Mouse (Mus musculus): ENCODE data around the gene Med13l. TPM values are rescaled to one million over a fixed set of nuclear protein-coding genes. Genes with fewer than 3 reads are reported as not detected.

The Med13l gene
- 11.1 and 13.9 TPM in 2 replicates for polyA plus RNA-seq (2016; fragmentation: Nextera tagmentation; extraction: Ambion mirVana)

DNA sequence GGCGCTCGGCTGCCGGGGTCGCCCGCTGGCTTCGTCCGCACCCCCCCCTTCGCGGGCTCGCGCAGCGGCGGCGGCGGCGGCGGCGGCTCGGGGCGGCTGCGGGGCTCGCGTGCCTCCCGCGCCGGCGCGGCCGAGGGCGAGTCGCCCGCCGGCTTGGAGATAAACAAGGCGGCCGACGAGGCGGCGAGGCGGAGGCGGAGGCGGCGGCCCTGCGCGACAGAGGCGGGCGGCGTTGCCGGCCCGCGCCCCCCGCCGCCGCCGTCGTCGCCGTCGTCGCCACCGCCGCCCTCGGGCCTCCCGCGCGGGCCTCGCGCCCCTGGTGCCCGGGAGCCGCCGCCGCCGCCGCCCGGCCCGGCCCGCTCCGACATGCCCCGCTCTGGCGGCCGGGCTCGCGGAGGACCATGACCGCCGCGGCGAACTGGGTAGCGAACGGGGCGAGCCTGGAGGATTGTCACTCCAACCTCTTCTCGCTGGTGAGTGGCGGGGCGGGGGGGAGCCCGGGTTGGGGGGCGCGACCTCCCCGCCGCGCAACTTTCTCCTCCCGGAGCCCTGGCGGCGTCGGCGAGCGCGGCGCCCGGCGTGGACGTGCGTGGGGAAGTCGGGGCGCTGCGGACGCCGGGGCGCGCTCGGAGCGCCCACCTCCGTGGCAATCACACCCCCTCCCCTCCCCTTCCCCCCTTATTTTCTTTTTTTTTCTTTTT, at the start of gene Med13l:
Med13l (plus strand) TSS at position 295 of the 701 bp plus-strand sequence.
- DNase-seq (ENCODE audit: low spot score) = peak; percentile 81
- H3K36me3 ChIP-seq = no peaks in the 10 kb centered on the region
- WGBS = 5% methylated on average over 87 of the region's 120 CpGs
- H3K4me1 ChIP-seq = peaks cover 62% of the 10 kb centered on the region
- no peaks in the 10 kb centered on the region for H3K9me3 ChIP-seq (replicated peaks)
- peak within 1 kb of the TSS; percentile 98 for H3K27ac ChIP-seq
- 0 out of 2 replicates have a peak, but pooled peaks cover 10% of the 10 kb centered on the region for H3K27me3 ChIP-seq (ENCODE audit: low read depth, poor library complexity, severe bottlenecking)
- peak within 1 kb of the TSS; percentile 88 for H3K4me3 ChIP-seq

DNA sequence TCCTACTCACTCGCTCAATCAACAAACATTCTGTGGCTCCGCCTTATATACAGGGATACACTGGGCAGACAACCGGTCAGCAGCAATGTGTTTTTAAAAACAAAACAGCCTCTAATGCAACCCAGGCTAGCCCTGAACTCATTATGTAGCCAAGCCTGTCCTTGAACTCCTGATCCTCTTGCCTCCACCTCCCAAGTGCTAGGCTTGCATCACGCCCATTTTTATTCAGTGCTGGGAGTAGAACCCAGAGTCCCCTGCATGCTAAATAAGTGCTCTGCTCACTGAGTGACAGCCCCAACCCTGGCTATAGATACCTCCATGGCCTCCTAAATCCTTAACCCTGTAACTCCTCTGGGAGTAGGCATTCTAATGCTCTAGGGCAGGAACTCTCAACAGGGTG, 49.5 kb upstream of the Med13l start:
- Histone ChIP-seq H3K27me3 (ENCODE audit: low read depth, poor library complexity, severe bottlenecking) (no peaks in the 10 kb centered on the region), H3K27ac (no peak overlapping the region), H3K4me1 (peaks cover 50% of the 10 kb centered on the region), H3K36me3 (no peaks in the 10 kb centered on the region), H3K4me3 (no peak overlapping the region), H3K9me3 (replicated peaks) (no peaks in the 10 kb centered on the region)
- DNase-seq (ENCODE audit: low spot score) = no peak
- 90% methylated on average over 4 of the region's 4 CpGs for WGBS

DNA sequence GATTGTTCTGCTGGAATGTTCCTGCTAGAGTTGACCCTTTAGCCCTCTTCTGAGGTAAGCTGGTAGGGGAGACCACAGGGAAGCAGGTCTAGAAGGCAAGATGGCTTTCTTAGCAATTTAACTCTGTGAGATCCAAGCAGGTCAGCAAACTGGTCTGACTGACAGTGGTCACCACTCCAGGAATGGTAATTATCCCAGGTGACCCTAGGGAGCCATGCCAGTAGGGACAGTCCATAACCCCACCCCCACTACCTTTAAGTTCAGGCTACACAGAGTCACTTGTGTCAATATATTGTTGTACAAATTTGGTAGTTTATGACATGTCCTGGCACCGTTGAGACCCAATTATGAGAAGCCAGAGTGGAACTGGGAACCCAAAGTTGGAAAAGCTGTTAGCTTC, 47.5 kb upstream of the Med13l start:
- Histone ChIP-seq H3K36me3 (no peaks in the 10 kb centered on the region), H3K4me1 (peaks cover 69% of the 10 kb centered on the region), H3K4me3 (no peak overlapping the region), H3K9me3 (replicated peaks) (no peaks in the 10 kb centered on the region), H3K27ac (no peak overlapping the region), H3K27me3 (ENCODE audit: low read depth, poor library complexity, severe bottlenecking) (0 out of 2 replicates have a peak, but pooled peaks cover 3% of the 10 kb centered on the region)
- WGBS = 60% methylated on average over 1 of the region's 1 CpGs
- DNase-seq (ENCODE audit: low spot score) = peak; percentile 31

DNA sequence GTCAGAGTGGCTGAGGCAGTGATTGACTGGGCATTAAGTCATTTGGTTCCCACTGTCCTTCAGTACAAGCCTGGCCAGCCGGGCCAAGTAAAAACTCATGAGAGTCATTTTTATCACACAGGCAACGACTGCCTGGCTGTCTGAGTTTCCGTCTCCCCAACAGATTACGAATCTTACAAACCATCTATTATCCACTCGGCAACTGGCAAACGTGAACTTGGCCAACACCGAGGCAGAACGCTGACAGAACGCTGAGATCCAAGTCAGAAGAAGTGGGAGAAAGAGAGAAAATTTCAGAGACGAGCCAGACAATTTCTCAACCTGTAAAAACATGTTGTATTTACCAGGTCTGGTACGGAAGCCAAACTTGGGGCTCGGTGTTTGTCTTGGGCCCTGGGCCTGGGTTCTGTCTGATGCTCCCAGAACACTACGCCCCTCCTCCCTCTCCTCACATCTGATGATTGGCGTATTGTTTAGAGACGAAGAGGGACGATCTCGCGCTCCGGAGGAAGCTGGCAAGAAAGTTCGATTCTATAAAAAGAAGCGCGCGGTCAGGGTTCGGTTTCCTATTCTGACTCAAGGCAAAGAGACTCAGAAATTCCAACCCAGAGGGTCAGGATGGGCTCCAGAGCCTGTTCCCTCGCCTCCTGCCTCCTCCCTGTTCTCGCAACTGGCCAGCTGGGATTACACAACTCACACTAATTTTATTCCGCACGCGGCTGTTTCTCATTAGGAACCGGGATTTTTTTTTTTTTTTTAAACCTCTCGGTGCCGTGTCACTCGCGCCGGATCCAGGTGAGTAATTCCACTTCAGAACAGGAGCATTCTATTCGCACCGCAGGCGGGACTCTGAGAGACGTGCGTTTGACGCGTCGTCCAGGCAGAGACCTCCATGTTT, 46.6 kb upstream of the Med13l start:
- H3K4me1 ChIP-seq = peaks cover 78% of the 10 kb centered on the region
- peak overlapping the region; percentile 47 for H3K4me3 ChIP-seq
- peak overlapping the region; percentile 84 for H3K27ac ChIP-seq
- H3K9me3 ChIP-seq (replicated peaks) = no peaks in the 10 kb centered on the region
- peak; percentile 72 for DNase-seq (ENCODE audit: low spot score)
- 0 out of 2 replicates have a peak, but pooled peaks cover 3% of the 10 kb centered on the region for H3K27me3 ChIP-seq (ENCODE audit: low read depth, poor library complexity, severe bottlenecking)
- no peaks in the 10 kb centered on the region for H3K36me3 ChIP-seq
- WGBS = 6% methylated on average over 43 of the region's 43 CpGs

DNA sequence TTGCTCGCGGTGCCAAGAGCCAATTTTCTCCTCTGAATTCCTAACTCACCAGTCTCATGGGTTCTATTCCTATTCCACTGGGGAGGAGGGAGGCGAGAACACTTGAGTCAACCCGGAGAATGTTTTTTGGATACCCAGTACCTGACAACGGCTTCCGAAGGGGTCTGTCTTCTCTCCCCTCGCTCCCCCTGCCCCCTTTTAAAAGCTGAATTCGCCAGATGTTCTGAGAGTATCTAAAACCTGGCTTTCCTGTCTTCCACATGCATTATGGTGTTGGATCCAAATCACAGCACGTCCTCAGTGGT, 46.0 kb upstream of the Med13l start:
- H3K9me3 ChIP-seq (replicated peaks) = no peaks in the 10 kb centered on the region
- no peak for DNase-seq (ENCODE audit: low spot score)
- peak overlapping the region; percentile 47 for H3K4me3 ChIP-seq
- 0 out of 2 replicates have a peak, but pooled peaks cover 3% of the 10 kb centered on the region for H3K27me3 ChIP-seq (ENCODE audit: low read depth, poor library complexity, severe bottlenecking)
- no peaks in the 10 kb centered on the region for H3K36me3 ChIP-seq
- peak overlapping the region; percentile 84 for H3K27ac ChIP-seq
- H3K4me1 ChIP-seq = peaks cover 81% of the 10 kb centered on the region
- 17% methylated on average over 9 of the region's 9 CpGs for WGBS

DNA sequence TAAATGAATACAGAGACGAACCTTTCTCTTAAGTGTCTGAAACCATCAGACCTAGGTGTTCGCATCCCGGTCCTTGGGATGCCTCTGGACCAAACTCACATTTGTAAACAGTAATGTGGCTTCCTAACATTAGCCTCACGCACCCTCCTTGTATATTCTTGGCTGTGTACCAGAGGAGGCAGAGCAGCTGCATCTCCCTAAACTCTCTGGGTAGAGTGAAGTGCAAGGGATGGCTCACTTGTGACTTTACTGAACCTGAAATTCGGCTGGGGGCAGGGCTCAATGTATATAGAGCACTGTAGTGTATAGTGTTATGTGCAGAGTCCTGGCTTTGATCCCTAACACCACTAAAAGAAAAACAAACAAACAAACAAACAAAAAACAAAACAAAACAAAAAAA, 45.6 kb upstream of the Med13l start:
- 36% methylated on average over 5 of the region's 5 CpGs for WGBS
- Histone ChIP-seq H3K27me3 (ENCODE audit: low read depth, poor library complexity, severe bottlenecking) (0 out of 2 replicates have a peak, but pooled peaks cover 3% of the 10 kb centered on the region), H3K27ac (peak overlapping the region; percentile 84), H3K36me3 (no peaks in the 10 kb centered on the region), H3K4me3 (peak overlapping the region; percentile 47), H3K9me3 (replicated peaks) (no peaks in the 10 kb centered on the region), H3K4me1 (peaks cover 81% of the 10 kb centered on the region)
- DNase-seq (ENCODE audit: low spot score) = peak; percentile 35

DNA sequence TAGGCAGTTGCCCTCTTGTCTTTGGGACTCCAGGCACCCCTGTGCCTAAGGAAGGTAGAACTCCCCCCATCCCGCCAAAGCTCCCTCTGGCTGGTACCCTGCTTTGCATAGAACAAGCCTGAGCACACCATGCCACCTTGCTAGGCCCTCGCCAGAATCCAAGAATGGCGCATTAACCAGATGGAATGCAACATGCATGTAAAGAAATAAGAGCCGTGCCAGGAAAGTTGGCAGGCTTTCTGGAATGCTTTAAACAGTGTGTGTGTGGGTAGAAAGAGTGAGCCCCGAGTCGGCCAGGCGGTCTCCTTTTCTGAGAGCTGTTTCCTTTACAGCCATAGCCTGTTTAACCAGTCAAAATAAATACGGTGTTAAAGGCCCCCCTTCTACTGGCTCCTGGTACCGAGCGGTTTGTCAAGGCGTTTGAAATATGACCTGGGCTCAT, 45.2 kb upstream of the Med13l start:
- peaks cover 81% of the 10 kb centered on the region for H3K4me1 ChIP-seq
- peak overlapping the region; percentile 84 for H3K27ac ChIP-seq
- no peaks in the 10 kb centered on the region for H3K36me3 ChIP-seq
- 0 out of 2 replicates have a peak, but pooled peaks cover 3% of the 10 kb centered on the region for H3K27me3 ChIP-seq (ENCODE audit: low read depth, poor library complexity, severe bottlenecking)
- peak overlapping the region; percentile 25; the same call in 1 of the 2 replicates for H3K4me3 ChIP-seq
- no peaks in the 10 kb centered on the region for H3K9me3 ChIP-seq (replicated peaks)
- peak; percentile 54 for DNase-seq (ENCODE audit: low spot score)
- 8% methylated on average over 11 of the region's 11 CpGs for WGBS

DNA sequence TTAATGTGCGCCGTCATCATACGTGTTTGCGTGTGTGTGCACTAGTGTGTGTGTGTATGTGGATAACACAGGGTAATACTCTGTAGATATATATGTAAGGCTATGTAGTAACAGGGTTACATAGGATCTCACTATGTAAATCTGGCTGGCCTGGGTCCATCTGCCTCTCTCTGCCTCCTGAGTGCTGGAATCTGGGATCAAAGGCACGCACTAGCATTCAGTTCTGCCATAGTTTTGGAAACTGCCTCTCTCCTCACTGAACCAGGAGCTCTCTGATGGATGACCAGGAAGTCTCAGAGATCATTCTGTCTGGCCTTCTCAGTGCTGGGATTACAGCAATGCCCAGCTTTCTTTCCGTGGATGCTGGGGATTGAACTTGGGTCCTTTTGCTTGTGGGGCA, 44.4 kb upstream of the Med13l start:
- 0 out of 2 replicates have a peak, but pooled peaks cover 3% of the 10 kb centered on the region for H3K27me3 ChIP-seq (ENCODE audit: low read depth, poor library complexity, severe bottlenecking)
- H3K4me1 ChIP-seq = peaks cover 79% of the 10 kb centered on the region
- no peak for DNase-seq (ENCODE audit: low spot score)
- H3K27ac ChIP-seq = peak overlapping the region; percentile 84
- H3K4me3 ChIP-seq = no peak overlapping the region
- 63% methylated on average over 6 of the region's 6 CpGs for WGBS
- no peaks in the 10 kb centered on the region for H3K36me3 ChIP-seq
- H3K9me3 ChIP-seq (replicated peaks) = no peaks in the 10 kb centered on the region

DNA sequence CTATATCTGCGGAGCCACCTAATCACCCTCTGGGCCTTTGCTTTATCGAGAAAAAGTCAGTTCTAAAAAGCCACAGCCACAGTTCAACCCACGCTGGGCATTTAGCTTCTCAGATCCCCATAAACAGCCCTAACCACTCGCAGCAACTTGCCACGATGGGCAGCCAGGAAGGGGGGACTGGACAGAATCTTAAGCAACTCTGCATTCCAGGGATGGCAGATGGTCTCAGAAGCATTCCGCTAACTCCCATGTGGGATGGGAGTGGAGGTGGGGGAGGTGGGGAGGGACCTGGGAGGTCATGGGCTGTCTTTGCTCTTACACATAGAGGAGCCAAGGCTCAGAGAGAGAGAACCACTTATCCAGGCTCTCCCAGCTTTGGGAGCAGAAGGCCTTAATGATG, 44.0 kb upstream of the Med13l start:
- WGBS = 21% methylated on average over 6 of the region's 6 CpGs
- DNase-seq (ENCODE audit: low spot score) = no peak
- H3K36me3 ChIP-seq = no peaks in the 10 kb centered on the region
- H3K27me3 ChIP-seq (ENCODE audit: low read depth, poor library complexity, severe bottlenecking) = 0 out of 2 replicates have a peak, but pooled peaks cover 3% of the 10 kb centered on the region
- H3K4me3 ChIP-seq = no peak overlapping the region
- H3K4me1 ChIP-seq = peaks cover 75% of the 10 kb centered on the region
- H3K27ac ChIP-seq = peak overlapping the region; percentile 84
- H3K9me3 ChIP-seq (replicated peaks) = no peaks in the 10 kb centered on the region

DNA sequence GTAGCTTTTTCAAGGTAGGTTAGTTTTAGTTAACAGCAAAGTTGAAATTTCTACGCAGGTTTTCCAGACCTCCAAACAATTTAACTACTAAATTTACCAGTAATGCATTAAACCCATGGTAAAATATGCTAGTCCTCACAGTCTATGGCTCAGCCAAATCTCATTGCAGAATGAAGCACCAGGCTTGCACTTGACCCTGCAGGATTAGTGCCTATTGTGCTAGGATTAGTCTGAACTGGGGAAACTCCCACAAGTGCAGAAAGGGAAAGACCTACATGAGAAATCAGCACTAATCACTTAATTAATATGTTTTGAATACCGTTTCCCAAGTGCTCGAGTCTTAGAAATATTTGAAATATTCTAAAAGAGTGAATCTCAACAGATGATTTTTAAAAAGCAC, 40.0 kb upstream of the Med13l start:
- DNase-seq (ENCODE audit: low spot score) = no peak
- Histone ChIP-seq H3K27me3 (ENCODE audit: low read depth, poor library complexity, severe bottlenecking) (0 out of 2 replicates have a peak, but pooled peaks cover 3% of the 10 kb centered on the region), H3K4me3 (no peak overlapping the region), H3K27ac (no peak overlapping the region), H3K36me3 (no peaks in the 10 kb centered on the region), H3K9me3 (replicated peaks) (no peaks in the 10 kb centered on the region), H3K4me1 (peaks cover 45% of the 10 kb centered on the region)
- 81% methylated on average over 3 of the region's 3 CpGs for WGBS

DNA sequence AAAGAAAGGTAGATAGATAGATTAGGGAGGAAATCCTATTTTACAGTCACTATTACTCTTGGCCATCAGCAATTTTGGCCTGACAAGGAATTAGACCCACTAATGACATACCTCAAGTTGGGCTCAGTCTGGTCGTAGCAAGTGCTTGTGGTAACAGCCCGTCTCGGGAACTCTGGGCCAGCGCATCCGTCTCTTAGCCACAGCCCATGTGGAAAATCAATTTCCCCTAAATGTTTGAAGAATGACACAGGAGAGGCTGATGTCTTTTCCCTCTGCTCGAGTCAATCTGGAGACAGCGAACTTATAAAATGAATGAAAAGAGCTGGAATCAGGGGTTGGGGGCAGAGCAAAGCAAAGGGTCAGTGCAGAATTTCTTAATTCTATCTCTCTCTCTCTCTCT, 36.1 kb upstream of the Med13l start:
- Histone ChIP-seq H3K9me3 (replicated peaks) (no peaks in the 10 kb centered on the region), H3K4me3 (no peak overlapping the region), H3K27me3 (ENCODE audit: low read depth, poor library complexity, severe bottlenecking) (0 out of 2 replicates have a peak, but pooled peaks cover 5% of the 10 kb centered on the region), H3K36me3 (no peaks in the 10 kb centered on the region), H3K27ac (no peak overlapping the region), H3K4me1 (peaks cover 40% of the 10 kb centered on the region)
- DNase-seq (ENCODE audit: low spot score) = no peak
- 81% methylated on average over 7 of the region's 7 CpGs for WGBS

DNA sequence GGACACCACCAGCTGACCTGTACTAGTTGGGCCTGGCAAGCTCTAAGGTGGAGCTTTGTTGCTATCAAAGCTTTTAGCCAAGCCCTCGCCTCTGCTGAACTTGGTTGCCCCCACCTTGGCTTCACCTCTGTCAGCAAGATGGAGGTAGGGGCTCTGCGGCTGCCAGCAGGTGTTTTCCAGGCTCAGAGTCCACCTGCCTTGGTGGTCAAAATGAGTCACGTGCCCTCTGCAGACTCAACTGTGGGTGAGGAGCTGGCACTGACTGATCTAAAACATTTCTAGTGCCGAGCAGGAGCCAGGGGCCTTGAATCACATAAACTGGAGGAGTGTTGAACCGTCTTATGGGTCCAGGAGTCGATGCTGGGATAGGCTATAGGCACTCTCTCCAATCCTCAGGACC, 34.8 kb upstream of the Med13l start:
- WGBS = 82% methylated on average over 6 of the region's 6 CpGs
- Histone ChIP-seq H3K9me3 (replicated peaks) (no peaks in the 10 kb centered on the region), H3K36me3 (no peaks in the 10 kb centered on the region), H3K4me3 (no peak overlapping the region), H3K4me1 (peaks cover 45% of the 10 kb centered on the region), H3K27ac (peak overlapping the region; percentile 58), H3K27me3 (ENCODE audit: low read depth, poor library complexity, severe bottlenecking) (0 out of 2 replicates have a peak, but pooled peaks cover 5% of the 10 kb centered on the region)
- DNase-seq (ENCODE audit: low spot score) = no peak

DNA sequence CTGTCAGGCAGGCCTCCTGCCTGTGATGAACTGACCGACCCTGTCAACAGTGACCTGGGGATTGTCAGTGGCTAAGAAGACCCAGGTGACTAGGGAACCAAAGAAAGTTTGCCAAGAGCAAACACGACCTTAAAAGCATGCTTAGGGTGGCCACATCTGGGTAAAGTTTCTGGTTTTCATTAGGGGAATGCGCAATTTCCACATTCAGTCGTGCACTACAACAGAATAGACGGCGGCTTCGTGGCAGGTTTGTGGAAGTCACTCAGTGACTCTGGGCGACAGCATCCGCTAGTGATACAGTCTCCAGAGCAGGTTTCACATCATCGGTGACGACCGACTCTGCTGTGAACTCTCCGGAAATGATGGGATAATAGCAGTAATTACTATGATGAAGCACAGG, 34.0 kb upstream of the Med13l start:
- peak; percentile 50 for DNase-seq (ENCODE audit: low spot score)
- 24% methylated on average over 13 of the region's 13 CpGs for WGBS
- H3K36me3 ChIP-seq = no peaks in the 10 kb centered on the region
- 0 out of 2 replicates have a peak, but pooled peaks cover 5% of the 10 kb centered on the region for H3K27me3 ChIP-seq (ENCODE audit: low read depth, poor library complexity, severe bottlenecking)
- H3K4me1 ChIP-seq = peaks cover 47% of the 10 kb centered on the region
- H3K4me3 ChIP-seq = no peak overlapping the region
- peak overlapping the region; percentile 58 for H3K27ac ChIP-seq
- H3K9me3 ChIP-seq (replicated peaks) = no peaks in the 10 kb centered on the region
